Mouse (Mus musculus) kidney, postnatal 36 days (tissue): ENCODE measurements around the gene Gltp.

Experiments used
- DNase-seq, 2 experiments: peaks; one replicate each; pipeline ENCODE4 v3.0.0; 2021 to 2022; ENCODE audit warnings: mixed read lengths in 2 of 2

Gltp gene

DNA sequence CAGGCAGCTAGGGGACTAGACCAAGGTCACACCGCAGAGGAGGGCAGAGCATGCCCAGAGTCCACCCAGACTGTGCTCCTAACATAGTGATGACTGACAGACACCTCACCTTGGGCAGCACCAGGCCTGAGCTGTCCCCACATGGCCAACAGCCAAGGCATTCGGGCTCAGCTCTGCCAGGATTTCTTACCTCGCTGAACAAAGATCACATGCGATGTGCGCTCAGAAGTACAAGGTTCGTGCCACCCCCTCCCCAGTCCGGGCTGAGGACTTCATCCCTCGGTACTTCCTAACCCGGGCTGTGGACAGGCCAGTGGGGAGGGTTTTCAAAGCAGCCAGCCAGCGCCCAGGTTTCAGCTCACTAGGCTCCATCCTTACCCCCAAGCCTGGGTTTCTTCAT is 33.4 kb downstream of the Gltp start:
- peak; percentile 91 to 94 for DNase-seq

GRCm38 (mm10) chr5:114656305-114656704 is 34.5 kb downstream of the Gltp start:
- DNase-seq, result no peak

DNA sequence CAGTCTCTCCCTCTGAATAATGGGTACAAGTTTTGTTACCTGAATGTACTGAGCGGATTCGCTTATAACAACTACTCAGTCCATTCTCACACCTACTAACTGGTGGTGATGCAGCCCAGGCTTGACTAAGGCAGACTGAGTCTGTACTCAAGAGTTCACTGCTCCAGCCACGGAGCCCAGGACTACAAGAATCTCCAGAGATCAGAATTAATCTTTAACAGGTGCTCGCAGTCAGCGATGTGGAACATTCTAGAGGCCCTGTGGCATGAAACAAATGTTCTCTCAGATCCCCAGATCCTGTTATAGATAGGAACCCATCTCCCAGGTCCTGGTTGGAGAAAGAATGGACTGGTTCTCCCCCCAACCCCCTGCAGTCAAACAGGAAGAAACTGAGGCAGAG is 35.1 kb downstream of the Gltp start:
- peak; percentile 66 to 86 for DNase-seq

- peak in 1 of 2 experiments; percentile 39 for DNase-seq
Observed at GRCm38 (mm10) chr5:114653656-114654437, 36.9 kb downstream of the Gltp start.

DNA sequence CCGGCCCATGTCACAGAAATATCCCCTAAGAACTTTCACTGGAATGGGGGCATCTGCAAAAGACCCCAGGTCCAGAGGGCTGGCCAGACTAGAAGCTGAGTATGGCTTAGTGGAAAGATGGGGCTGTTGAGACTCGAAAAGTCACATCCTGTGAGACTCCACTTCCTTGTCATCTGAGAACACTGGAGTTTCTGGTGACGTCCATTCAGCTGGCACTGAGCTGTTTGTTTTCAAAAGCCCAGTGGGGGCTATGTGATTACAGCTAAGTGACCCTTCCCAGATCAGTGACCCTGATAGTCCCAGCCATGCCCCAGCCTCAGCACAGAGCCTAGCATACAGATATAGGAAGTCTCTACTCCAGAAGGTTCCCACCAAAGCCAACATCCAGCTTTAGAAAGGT is 39.3 kb downstream of the Gltp start:
- DNase-seq, result no peak

GRCm38 (mm10) chr5:114651002-114651401 is 39.8 kb downstream of the Gltp start:
- no peak for DNase-seq

DNA sequence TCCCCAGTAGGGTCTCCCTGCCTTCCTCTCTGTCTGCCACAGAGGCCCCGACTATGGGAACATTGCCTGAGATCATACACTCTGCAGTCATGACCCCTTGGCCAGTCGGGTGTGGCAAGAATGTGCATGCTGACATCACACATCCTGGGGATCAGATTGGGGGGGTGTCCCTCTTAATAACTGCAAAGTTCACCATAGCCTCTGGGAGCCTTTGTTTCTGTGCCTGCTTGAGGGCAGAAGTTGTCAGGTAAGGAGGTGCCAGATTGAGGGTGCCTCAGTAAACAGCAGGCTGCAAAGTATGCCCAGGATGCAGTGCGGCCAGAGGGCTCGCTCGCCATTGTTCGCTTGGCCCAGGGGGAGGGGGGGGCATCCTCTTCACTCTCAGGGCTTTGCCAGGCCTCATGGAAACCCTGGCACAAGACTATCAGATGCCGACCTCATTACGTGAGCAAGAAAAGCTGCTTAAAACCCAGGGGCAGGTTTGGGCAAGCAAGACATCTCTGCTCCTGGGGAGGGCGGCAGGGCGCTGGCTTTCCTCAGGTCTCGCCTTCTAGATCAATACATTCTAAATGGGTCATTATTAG is 42.0 kb downstream of the Gltp start:
- peak; percentile 60 to 78 for DNase-seq

DNA sequence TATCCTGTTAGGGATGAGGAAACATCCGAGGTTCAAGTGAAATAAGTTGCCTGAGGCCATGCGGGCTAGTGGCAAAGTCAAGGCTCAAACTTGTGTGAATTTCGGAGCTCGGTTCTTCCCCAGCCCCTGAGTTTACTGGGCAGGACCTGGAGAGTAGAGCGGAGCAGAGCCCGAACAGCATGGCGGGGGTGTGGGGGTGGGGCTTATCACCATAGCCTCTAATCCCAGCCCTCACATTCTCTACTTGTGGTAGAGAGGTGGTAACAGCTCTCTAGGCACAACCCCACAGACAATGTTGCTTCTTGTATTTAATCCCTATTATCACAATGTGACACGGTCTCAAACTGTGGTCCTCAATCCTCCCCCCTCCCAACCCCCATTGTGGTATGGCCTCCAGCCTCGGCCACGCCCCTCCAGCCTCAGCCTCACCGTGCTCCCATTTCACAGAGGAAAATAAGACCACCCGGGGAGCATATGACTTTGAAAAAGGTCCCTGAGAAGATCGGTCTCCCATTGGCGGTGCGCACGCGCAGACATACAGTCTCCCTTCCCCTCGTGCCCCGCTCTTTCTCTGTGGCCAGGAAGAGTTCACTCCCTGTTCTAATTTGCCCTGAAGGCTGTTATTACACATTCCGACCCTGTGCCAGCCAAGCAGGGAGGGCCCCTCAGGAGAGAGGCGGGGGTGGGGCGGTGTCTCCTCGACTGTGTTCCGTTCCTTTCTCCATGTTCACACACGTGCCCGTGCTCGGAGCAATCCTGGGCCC is 43.4 kb downstream of the Gltp start:
- peak; percentile 65 to 69 for DNase-seq

DNA sequence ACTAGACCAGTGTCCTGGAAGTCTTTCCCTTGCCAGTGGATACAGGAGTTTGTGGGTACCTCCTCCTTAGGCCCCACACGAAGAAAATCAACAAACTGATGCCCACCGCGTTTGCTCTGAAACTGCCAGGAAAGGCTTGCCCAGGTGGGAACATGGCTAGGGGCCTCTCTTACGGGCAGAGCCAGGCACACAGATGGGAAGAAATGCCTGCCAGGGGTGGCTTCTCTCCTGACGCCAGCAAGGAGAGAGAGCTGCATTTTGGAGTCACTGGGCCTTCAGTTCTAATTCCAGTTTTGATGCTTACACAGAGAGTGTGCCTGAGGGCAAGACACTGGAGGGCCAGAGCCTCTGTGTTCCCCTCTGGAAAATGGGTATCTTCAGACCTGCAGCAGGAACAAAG is 44.9 kb downstream of the Gltp start:
- DNase-seq, result no peak

DNA sequence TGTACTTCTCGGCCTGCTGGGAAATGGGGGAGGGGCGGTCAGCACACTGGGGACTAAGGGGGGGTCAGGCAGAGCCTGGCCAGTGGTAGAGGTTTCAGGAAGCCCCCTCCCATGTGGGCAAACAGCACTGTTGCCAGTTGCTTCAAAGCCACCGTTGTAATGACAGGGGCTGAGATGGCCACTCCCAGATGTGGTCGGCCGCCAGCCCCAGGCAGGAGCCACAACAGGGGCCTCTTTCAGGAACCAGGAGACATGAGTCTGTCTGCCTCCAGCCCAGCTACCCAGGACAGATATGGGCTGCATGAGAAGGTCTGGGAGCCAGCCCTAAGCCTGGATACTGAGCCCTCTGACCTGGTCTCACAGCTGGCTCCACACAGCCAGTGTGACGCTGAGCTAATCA is 45.9 kb downstream of the Gltp start:
- DNase-seq, result no peak

GRCm38 (mm10) chr5:114640809-114641208 is 50.0 kb downstream of the Gltp start:
- no peak for DNase-seq

DNA sequence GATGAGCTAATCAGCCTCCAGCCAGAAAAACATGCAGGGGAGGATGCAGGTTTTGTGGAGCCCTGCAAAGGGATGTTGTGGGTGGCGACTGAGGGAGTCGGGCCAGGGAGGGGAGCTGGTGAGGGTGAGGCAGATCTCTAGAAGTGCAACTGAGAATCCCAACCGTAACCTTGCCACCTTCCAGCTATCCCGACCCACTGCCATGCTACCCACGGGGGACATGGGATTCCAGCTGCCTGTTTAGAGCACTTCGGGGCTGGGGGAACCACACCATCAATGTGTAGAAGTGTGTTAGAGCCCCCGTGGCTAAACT is 51.2 kb downstream of the Gltp start:
- no peak for DNase-seq

GRCm38 (mm10) chr5:114638769-114639644 is 51.8 kb downstream of the Gltp start:
- DNase-seq, result peak; percentile 89 to 95

- no peak for DNase-seq
Observed at GRCm38 (mm10) chr5:114636091-114636490, 54.7 kb downstream of the Gltp start.

DNA sequence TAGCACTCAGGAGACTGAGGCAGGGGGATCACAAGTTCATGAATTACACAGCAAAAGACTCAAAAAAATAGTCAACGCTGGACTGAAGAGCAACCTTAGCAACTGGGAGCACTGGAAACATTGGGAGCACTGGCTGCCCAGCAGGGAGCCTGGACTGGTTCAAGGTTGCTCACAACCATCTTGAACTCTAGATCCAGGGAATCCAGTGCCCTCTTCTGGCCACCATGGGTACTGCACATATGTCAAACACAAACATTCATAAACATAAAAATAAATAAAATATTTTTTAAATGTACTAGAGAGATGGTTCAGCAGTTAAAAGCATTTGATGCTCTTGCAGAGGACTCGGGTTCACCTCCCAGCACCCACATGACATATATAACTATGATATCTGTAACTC is 59.4 kb downstream of the Gltp start:
- peak in 1 of 2 experiments; percentile 73 for DNase-seq

- peak; percentile 29 to 80 for DNase-seq
Observed at GRCm38 (mm10) chr5:114625590-114625989, 65.2 kb downstream of the Gltp start.

- peak; percentile 37 to 55 for DNase-seq
Observed at GRCm38 (mm10) chr5:114620305-114620704, 70.5 kb downstream of the Gltp start.
